Comparison of ENCODE assay signal across 7 mouse cellular contexts in genomic region chr2:181287338-181287957, GRCm38 (mm10). TPM values are rescaled to one million over a fixed set of nuclear protein-coding genes. Genes with fewer than 3 reads are reported as not detected.
A peak's percentile ranks its signal among the peaks of the same experiment; 100 is the strongest.
DNase-seq lines count a peak whose midpoint lies in the region; ATAC-seq and TF ChIP-seq lines count a peak whose summit lies in the region.

No protein-coding gene starts in this region.

- peak overlapping the region; percentile 65 for H3K4me2 ChIP-seq in intestine, embryonic 16.5 days (ENCODE audit: low read depth, low read length)
- peak overlapping the region; percentile 52 for H3K4me2 ChIP-seq in limb, embryonic 15.5 days
- peak overlapping the region; percentile 55 for H3K4me2 ChIP-seq in midbrain, postnatal 0 days (ENCODE audit: low read depth, low read length, poor library complexity, severe bottlenecking)

- no peak for TF ChIP-seq CTCF in midbrain, postnatal 0 days (IDR thresholded peaks at IDR 0.05)

- H3K4me3 ChIP-seq in intestine, embryonic 16.5 days (ENCODE audit: low read length), result peak overlapping the region; percentile 67
- peak overlapping the region; percentile 58 for H3K4me3 ChIP-seq in limb, embryonic 15.5 days
- peak overlapping the region; percentile 58 for H3K4me3 ChIP-seq in midbrain, postnatal 0 days (ENCODE audit: low read depth, low read length)

- peak overlapping the region; percentile 92 for H3K9ac ChIP-seq in intestine, embryonic 16.5 days (ENCODE audit: low read depth, low read length)
- H3K9ac ChIP-seq in limb, embryonic 15.5 days, result peak overlapping the region; percentile 85
- H3K9ac ChIP-seq in midbrain, postnatal 0 days (replicated peaks; ENCODE audit: low read length, poor library complexity, severe bottlenecking), result peak overlapping the region; percentile 87

- peak; percentile 64 for ATAC-seq in common myeloid progenitor, adult 5-6 weeks (replicated peaks; ENCODE audit: low read depth, poor library complexity, severe bottlenecking)
- peak; percentile 91 for ATAC-seq in intestine, embryonic 16.5 days
- peak; percentile 87 for ATAC-seq in limb, embryonic 15.5 days (ENCODE audit: insufficient number of reproducible peaks, low FRiP score, low TSS enrichment, low read depth)
- ATAC-seq in midbrain, postnatal 0 days (ENCODE audit: low FRiP score), result peak; percentile 91

- no peaks in the 10 kb centered on the region for H3K9me3 ChIP-seq in intestine, embryonic 16.5 days (ENCODE audit: control insufficient read depth, low read length)
- H3K9me3 ChIP-seq in limb, embryonic 15.5 days, result no peaks in the 10 kb centered on the region
- no peaks in the 10 kb centered on the region for H3K9me3 ChIP-seq in midbrain, postnatal 0 days (ENCODE audit: low read length)

- peaks cover 14% of the 10 kb centered on the region for H3K4me1 ChIP-seq in intestine, embryonic 16.5 days (ENCODE audit: control insufficient read depth, insufficient read depth, low read length)
- H3K4me1 ChIP-seq in limb, embryonic 15.5 days, result peaks cover 13% of the 10 kb centered on the region
- no peaks in the 10 kb centered on the region for H3K4me1 ChIP-seq in midbrain, postnatal 0 days (ENCODE audit: insufficient read depth, low read length)

- 0% methylated on average over 25 of the region's 71 CpGs for WGBS in intestine, embryonic 16.5 days
- WGBS in limb, embryonic 15.5 days, result 1% methylated on average over 18 of the region's 71 CpGs
- WGBS in midbrain, postnatal 0 days, result under 1% methylated on average over 28 of the region's 71 CpGs

- H3K27ac ChIP-seq in intestine, embryonic 16.5 days (ENCODE audit: low read length), result peak overlapping the region; percentile 96
- peak overlapping the region; percentile 96 for H3K27ac ChIP-seq in limb, embryonic 15.5 days
- H3K27ac ChIP-seq in midbrain, postnatal 0 days (ENCODE audit: low read depth, low read length), result peak overlapping the region; percentile 97

- peak; percentile 81 to 88 for DNase-seq in adrenal gland, adult 18-20 months (ENCODE audit: low spot score in 2 of 2)
- DNase-seq in gastrocnemius, postnatal 25 days, result peak; percentile 84
- peak; percentile 82 for DNase-seq in midbrain, postnatal 0 days (ENCODE audit: low spot score)
- peak; percentile 85 to 88 for DNase-seq in spleen, postnatal 10 days (ENCODE audit: low spot score in 2 of 2)

- H3K36me3 ChIP-seq in intestine, embryonic 16.5 days (ENCODE audit: control insufficient read depth, insufficient read depth, low read length), result peaks cover 2% of the 10 kb centered on the region; the same call in 1 of the 2 replicates
- H3K36me3 ChIP-seq in limb, embryonic 15.5 days, result peaks cover 8% of the 10 kb centered on the region
- H3K36me3 ChIP-seq in midbrain, postnatal 0 days (ENCODE audit: insufficient read depth, low read length), result no peaks in the 10 kb centered on the region

- no peaks in the 10 kb centered on the region for H3K27me3 ChIP-seq in intestine, embryonic 16.5 days (replicated peaks; ENCODE audit: control insufficient read depth, insufficient read depth, low read length)
- no peaks in the 10 kb centered on the region for H3K27me3 ChIP-seq in limb, embryonic 15.5 days
- H3K27me3 ChIP-seq in midbrain, postnatal 0 days (ENCODE audit: insufficient read depth, low read length), result no peaks in the 10 kb centered on the region

RNA-seq across cellular contexts. Expression of gene Gmeb2, which starts 0.4 kb away (rescaled TPM):
- total RNA-seq in adrenal gland, adult 18-20 months (2021), result 10 to 100 TPM; 14.8 to 15.2 TPM
- total RNA-seq in common myeloid progenitor, adult 5-6 weeks (2017), result 8.3 and 19.7 TPM in 2 replicates
- 1 to 10 TPM; 6.1 to 6.3 TPM for total RNA-seq in gastrocnemius, postnatal 25 days (2021)
- 11.7 and 12.9 TPM in 2 replicates for polyA plus RNA-seq in intestine, embryonic 16.5 days (2015; fragmentation: Nextera tagmentation; extraction: Ambion mirVana)
- polyA plus RNA-seq in limb, embryonic 15.5 days (2015; fragmentation: Nextera tagmentation; extraction: Ambion mirVana), result 14.1 and 15.1 TPM in 2 replicates
- 16.0 and 17.4 TPM in 2 replicates for total RNA-seq in midbrain, postnatal 0 days (2014; rRNA removed)
- 8.6 and 9.2 TPM in 2 replicates for polyA plus RNA-seq in midbrain, postnatal 0 days (2015; fragmentation: Nextera tagmentation; extraction: Ambion mirVana)

RNA-seq across cellular contexts. Expression of gene Stmn3, which starts 26.9 kb away (rescaled TPM):
- total RNA-seq in adrenal gland, adult 18-20 months (2021), result 10 to 100 TPM; 14.6 to 18.7 TPM
- not detected in 2 replicates for total RNA-seq in common myeloid progenitor, adult 5-6 weeks (2017)
- under 1 TPM in 1 of 2 experiments, not detected in 1; 0.32 TPM for total RNA-seq in gastrocnemius, postnatal 25 days (2021)
- 36.3 and 40.2 TPM in 2 replicates for polyA plus RNA-seq in intestine, embryonic 16.5 days (2015; fragmentation: Nextera tagmentation; extraction: Ambion mirVana)
- polyA plus RNA-seq in limb, embryonic 15.5 days (2015; fragmentation: Nextera tagmentation; extraction: Ambion mirVana), result 0.77 and 2.5 TPM in 2 replicates
- 1,320 and 1,471 TPM in 2 replicates for total RNA-seq in midbrain, postnatal 0 days (2014; rRNA removed)
- polyA plus RNA-seq in midbrain, postnatal 0 days (2015; fragmentation: Nextera tagmentation; extraction: Ambion mirVana), result 1,883 and 2,098 TPM in 2 replicates

RNA-seq across cellular contexts. Expression of gene Rtel1, which starts 32.1 kb away (rescaled TPM):
- 10 to 100 TPM; 24.1 to 30.8 TPM for total RNA-seq in adrenal gland, adult 18-20 months (2021)
- 43.2 and 54.8 TPM in 2 replicates for total RNA-seq in common myeloid progenitor, adult 5-6 weeks (2017)
- total RNA-seq in gastrocnemius, postnatal 25 days (2021), result 10 to 100 TPM in 1 of 2 experiments, 1 to 10 TPM in 1; 9.9 to 14.9 TPM
- 31.0 and 32.0 TPM in 2 replicates for polyA plus RNA-seq in intestine, embryonic 16.5 days (2015; fragmentation: Nextera tagmentation; extraction: Ambion mirVana)
- 35.8 and 36.3 TPM in 2 replicates for polyA plus RNA-seq in limb, embryonic 15.5 days (2015; fragmentation: Nextera tagmentation; extraction: Ambion mirVana)
- total RNA-seq in midbrain, postnatal 0 days (2014; rRNA removed), result 46.6 and 59.4 TPM in 2 replicates
- polyA plus RNA-seq in midbrain, postnatal 0 days (2015; fragmentation: Nextera tagmentation; extraction: Ambion mirVana), result 26.5 and 27.4 TPM in 2 replicates

RNA-seq across cellular contexts. Expression of gene Helz2, which starts 45.6 kb away (rescaled TPM):
- 10 to 100 TPM; 21.6 to 23.7 TPM for total RNA-seq in adrenal gland, adult 18-20 months (2021)
- total RNA-seq in common myeloid progenitor, adult 5-6 weeks (2017), result 5.5 and 7.1 TPM in 2 replicates
- 1 to 10 TPM; 2.5 to 3.4 TPM for total RNA-seq in gastrocnemius, postnatal 25 days (2021)
- polyA plus RNA-seq in intestine, embryonic 16.5 days (2015; fragmentation: Nextera tagmentation; extraction: Ambion mirVana), result 2.2 and 3.7 TPM in 2 replicates
- 1.3 and 1.4 TPM in 2 replicates for polyA plus RNA-seq in limb, embryonic 15.5 days (2015; fragmentation: Nextera tagmentation; extraction: Ambion mirVana)
- total RNA-seq in midbrain, postnatal 0 days (2014; rRNA removed), result 2.9 and 3.7 TPM in 2 replicates
- polyA plus RNA-seq in midbrain, postnatal 0 days (2015; fragmentation: Nextera tagmentation; extraction: Ambion mirVana), result 0.15 and 0.16 TPM in 2 replicates

Comparison
In these comparisons a context has a peak if more than half of its experiments do, and no peak if none do; other contexts are left out.
1. Peak in every context shown above with its lines: DNase-seq, ATAC-seq, H3K4me3 ChIP-seq and H3K27ac ChIP-seq.
2. RNA of gene Stmn3, which starts 26.9 kb away (total RNA-seq): 1,320 to 1,471 TPM in midbrain, postnatal 0 days; 14.6 to 18.7 TPM in adrenal gland, adult 18-20 months, 0.32 TPM in gastrocnemius, postnatal 25 days and not detected in common myeloid progenitor, adult 5-6 weeks; every median in the first group is over 10 times any median in the second.